ENCODE assay signal across 8 mouse cellular contexts in the genomic region with DNA sequence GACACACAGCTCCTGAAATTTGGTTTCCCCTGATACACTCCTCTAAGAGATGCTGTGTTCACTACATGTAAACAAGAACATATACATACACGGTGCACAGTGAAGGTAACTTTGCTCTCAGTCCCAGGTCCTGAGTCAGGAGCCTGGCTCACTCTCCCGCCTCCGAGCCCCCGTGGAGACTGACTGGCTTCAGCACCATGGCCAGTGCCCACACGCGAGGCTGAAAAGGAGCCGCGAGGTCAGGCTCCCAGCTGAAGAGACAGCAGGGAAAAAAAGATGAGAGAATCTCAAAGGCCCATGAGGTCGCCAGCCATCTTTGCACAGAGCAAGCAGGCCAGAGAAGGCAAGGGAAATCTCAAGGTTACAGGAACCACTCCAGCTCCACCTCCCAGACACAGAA. TPM values are rescaled to one million over a fixed set of nuclear protein-coding genes. Genes with fewer than 3 reads are reported as not detected.
DNase-seq lines count a peak whose midpoint lies in the region; ATAC-seq and TF ChIP-seq lines count a peak whose summit lies in the region.
"Had no signal": no experiment of that assay in that cellular context is flagged by ENCODE, and none has a peak within 500 bp of the region (broad histone marks: within the 10 kb centered on the region; RNA-seq: fewer than 3 reads in every experiment).

No protein-coding gene starts in this region.

- no peak for TF ChIP-seq POLR2A in myocyte (IDR thresholded peaks at IDR 0.05; ENCODE audit: insufficient read length, low read depth)

- DNase-seq in lung, postnatal 0 days (ENCODE audit: low spot score): peak; percentile 34
- no peak for DNase-seq in lung, adult 18-20 months
- DNase-seq in adrenal gland, adult 18-20 months (ENCODE audit: low spot score in 2 of 2): peak; percentile 26 to 37
- DNase-seq in embryo, embryonic 9.5 days (ENCODE audit: extremely low spot score): peak; percentile 68
- no peak for DNase-seq in urinary bladder, postnatal 10 days (ENCODE audit: low spot score)

- H3K4me2 ChIP-seq in lung, postnatal 0 days (replicated peaks; ENCODE audit: low read depth, low read length): no peak overlapping the region
- H3K4me2 ChIP-seq in myocyte (ENCODE audit: low read depth): no peak overlapping the region

- H3K79me2 ChIP-seq in myocyte (ENCODE audit: control insufficient read depth, insufficient read depth): no peaks in the 10 kb centered on the region

- H3K4me3 ChIP-seq in lung, postnatal 0 days (ENCODE audit: low read depth, low read length): no peak overlapping the region
- no peak overlapping the region for H3K4me3 ChIP-seq in myocyte

- H3K36me3 ChIP-seq in lung, postnatal 0 days (ENCODE audit: insufficient read depth, low read length): no peaks in the 10 kb centered on the region
- H3K36me3 ChIP-seq in myocyte (ENCODE audit: control insufficient read depth, insufficient read depth): no peaks in the 10 kb centered on the region

- H3K9me3 ChIP-seq in lung, postnatal 0 days (ENCODE audit: low read length): no peaks in the 10 kb centered on the region

- no peak overlapping the region for H3K27ac ChIP-seq in lung, postnatal 0 days (ENCODE audit: low read length)

- H3K9ac ChIP-seq in lung, postnatal 0 days (replicated peaks; ENCODE audit: low read depth): no peak overlapping the region

- H3K27me3 ChIP-seq in lung, postnatal 0 days (replicated peaks; ENCODE audit: insufficient read depth, low read length): no peaks in the 10 kb centered on the region; the same call in 1 of the 2 replicates
- H3K27me3 ChIP-seq in myocyte (ENCODE audit: control insufficient read depth, insufficient read depth, insufficient read length): peaks cover 26% of the 10 kb centered on the region

- no peak for TF ChIP-seq EP300 in lung, postnatal 0 days (IDR thresholded peaks at IDR 0.05)

- no peak overlapping the region for H3ac ChIP-seq in myocyte (ENCODE audit: control insufficient read depth, insufficient read length)

- no peaks in the 10 kb centered on the region for H3K4me1 ChIP-seq in lung, postnatal 0 days (ENCODE audit: insufficient read depth, low read depth, low read length)

- no peak for TF ChIP-seq CTCF in lung, postnatal 0 days (IDR thresholded peaks at IDR 0.05)

- ATAC-seq in lung, postnatal 0 days: no peak
- ATAC-seq in frontal cortex, adult (ENCODE audit: low TSS enrichment): no peak

- WGBS in lung, postnatal 0 days: 3% methylated on average over 9 of the region's 9 CpGs

TF ChIP-seq in myocyte, 11 proteins besides CTCF, POLR2A, EP300 and RAD21:
- peak; percentile 91 for TF ChIP-seq REST (IDR thresholded peaks at IDR 0.05; ENCODE audit: insufficient read depth, insufficient read length)
- TF ChIP-seq TCF12 (IDR thresholded peaks at IDR 0.05; ENCODE audit: insufficient read depth, poor library complexity, severe bottlenecking): no peak
- no peak for TF ChIP-seq CEBPB (IDR thresholded peaks at IDR 0.05; ENCODE audit: insufficient read depth, poor library complexity, severe bottlenecking)
TF ChIP-seq in myocyte: peak in this region for 1.

RNA-seq across cellular contexts. Expression of gene 3100002H09Rik, which starts 22.7 kb away (rescaled TPM):
- polyA plus RNA-seq in lung, postnatal 0 days (2015; fragmentation: Nextera tagmentation; extraction: Ambion mirVana): not detected in 2 replicates
- total RNA-seq in adrenal gland, adult 18-20 months (2021): not detected
- not detected for polyA plus RNA-seq in myocyte (2012; fragmentation: generic; extraction: Trizol)
- polyA plus RNA-seq: testis, adult 2 months had no signal

RNA-seq across cellular contexts. Expression of gene Pou3f1, which starts 23.3 kb away (rescaled TPM):
- 0.10 and 0.14 TPM in 2 replicates for polyA plus RNA-seq in lung, postnatal 0 days (2015; fragmentation: Nextera tagmentation; extraction: Ambion mirVana)
- not detected for total RNA-seq in adrenal gland, adult 18-20 months (2021)
- 0.01 TPM for polyA plus RNA-seq in myocyte (2012; fragmentation: generic; extraction: Trizol)

Comparison
In these comparisons a context has a peak if more than half of its experiments do, and no peak if none do; other contexts are left out.
1. DNase-seq: peak in lung, postnatal 0 days (single experiment), adrenal gland, adult 18-20 months (2 of 2) and embryo, embryonic 9.5 days (single experiment); none in lung, adult 18-20 months (0 of 2) and urinary bladder, postnatal 10 days (single experiment).